Mouse (Mus musculus) CH12.LX (cell line): ENCODE measurements around the gene Cs. TPM values are rescaled to one million over a fixed set of nuclear protein-coding genes. Genes with fewer than 3 reads are reported as not detected.

Experiments
- DNase-seq: peaks from one replicate; pipeline ENCODE4 v3.0.0-alpha.2; 2013; ENCODE audit errors: extremely low read depth
- H3K27ac ChIP-seq: 2 replicates; pipeline ENCODE4 v1.5.1; 2012; ENCODE audit warnings: low read depth, mild to moderate bottlenecking, control low read depth, moderate library complexity; ENCODE audit not compliant: insufficient read depth
- H3K27me3 ChIP-seq: replicated peaks from 2 replicates; pipeline ENCODE3; 2012; ENCODE audit warnings: inconsistent platforms
- H3K36me3 ChIP-seq, 2 experiments: replicated peaks in 1 of 2; 2 replicates each; pipeline versions ENCODE3 to v1.6.1; 2012; ENCODE audit warnings: inconsistent platforms in 1 of 2, low read length in 1 of 2, mild to moderate bottlenecking in 1 of 2, mixed read lengths in 1 of 2, moderate library complexity in 1 of 2; ENCODE audit not compliant: control insufficient read depth in 1 of 2, insufficient read depth in 1 of 2
- H3K4me1 ChIP-seq, 2 experiments: 2 replicates each; pipeline ENCODE4 v1.6.1; 2012; ENCODE audit warnings: inconsistent platforms in 1 of 2, moderate library complexity in 1 of 2; ENCODE audit not compliant: insufficient read depth in 2 of 2, control insufficient read depth in 1 of 2
- H3K4me2 ChIP-seq: 2 replicates; pipeline ENCODE4 v1.6.1; 2012; ENCODE audit warnings: low read depth, mild to moderate bottlenecking, control low read depth; ENCODE audit not compliant: poor library complexity, insufficient read depth, severe bottlenecking
- H3K4me3 ChIP-seq, 3 experiments: fragments of 150-350 bp in 1 of 3; sonication (generic) in 1 of 3; replicated peaks in 1 of 3; 2 replicates each; pipeline versions ENCODE3 to v1.5.1; 2011 to 2012; ENCODE audit warnings: low read depth in 2 of 3, low read length in 2 of 3, mild to moderate bottlenecking in 2 of 3, moderate library complexity in 2 of 3, control low read depth in 1 of 3, improper control_type of control experiment in 1 of 3, inconsistent platforms in 1 of 3, mixed read lengths in 1 of 3; ENCODE audit not compliant: poor library complexity in 1 of 3
- H3K79me2 ChIP-seq: replicated peaks from 2 replicates; pipeline ENCODE4 v1.6.1; 2012; ENCODE audit warnings: mild to moderate bottlenecking, moderate library complexity; ENCODE audit not compliant: control insufficient read depth, poor library complexity, insufficient read depth, severe bottlenecking; ENCODE audit errors: extremely low read depth
- H3K9ac ChIP-seq: 2 replicates; pipeline ENCODE4 v1.6.1; 2012; ENCODE audit warnings: low read depth, mild to moderate bottlenecking, control low read depth, moderate library complexity; ENCODE audit not compliant: insufficient read depth
- H3K9me3 ChIP-seq: replicated peaks from 2 replicates; pipeline ENCODE3; 2012; ENCODE audit warnings: low read length, inconsistent platforms, mixed read lengths
- BHLHE40 ChIP-seq: IDR thresholded peaks from 2 replicates; pipeline ENCODE4 v1.6.1; 2011; ENCODE audit warnings: mild to moderate bottlenecking, low read depth, low read length, improper control_type of control experiment
- CTCF ChIP-seq, 2 experiments: IDR thresholded peaks in 1 of 2; conservative IDR thresholded peaks in 1 of 2; 2 replicates each; pipeline ENCODE4 v1.5.1; 2011 to 2012; ENCODE audit warnings: low read depth in 2 of 2, low read length in 2 of 2, improper control_type of control experiment in 1 of 2, inconsistent platforms in 1 of 2, mild to moderate bottlenecking in 1 of 2, moderate library complexity in 1 of 2
- ELF1 ChIP-seq: IDR thresholded peaks from 2 replicates; pipeline ENCODE4 v1.6.1; 2014; ENCODE audit warnings: low read depth, mild to moderate bottlenecking, inconsistent platforms, low read length, improper control_type of control experiment
- EP300 ChIP-seq: IDR thresholded peaks from 2 replicates; pipeline ENCODE4 v1.6.1; 2011; ENCODE audit warnings: low read length, improper control_type of control experiment
- GABPA ChIP-seq: IDR thresholded peaks from 2 replicates; pipeline ENCODE4 v1.6.1; 2012; ENCODE audit warnings: low read depth, low read length, improper control_type of control experiment, inconsistent platforms; ENCODE audit not compliant: insufficient replicate concordance
- HCFC1 ChIP-seq: IDR thresholded peaks from 2 replicates; pipeline ENCODE4 v1.6.1; 2012; ENCODE audit warnings: low read depth, mild to moderate bottlenecking, inconsistent platforms, low read length, improper control_type of control experiment
- IRF4 ChIP-seq: IDR thresholded peaks from 2 replicates; pipeline ENCODE4 v1.6.1; 2014; ENCODE audit warnings: low read depth, mild to moderate bottlenecking, inconsistent platforms, low read length, improper control_type of control experiment
- JUN ChIP-seq: IDR thresholded peaks from 2 replicates; pipeline ENCODE4 v1.6.1; 2011; ENCODE audit warnings: low read depth, mild to moderate bottlenecking, low read length, improper control_type of control experiment, moderate library complexity; ENCODE audit not compliant: insufficient read depth
- JUND ChIP-seq: conservative IDR thresholded peaks from 2 replicates; pipeline ENCODE4 v1.6.1; 2011; ENCODE audit warnings: low read depth, low read length, improper control_type of control experiment
- KAT2A ChIP-seq: IDR thresholded peaks from 2 replicates; pipeline ENCODE4 v1.6.1; 2012; ENCODE audit warnings: low read length, improper control_type of control experiment, inconsistent platforms; ENCODE audit not compliant: insufficient replicate concordance
- MAFK ChIP-seq: IDR thresholded peaks from 2 replicates; pipeline ENCODE4 v1.6.1; 2011; ENCODE audit warnings: low read length, improper control_type of control experiment; ENCODE audit not compliant: insufficient replicate concordance
- MAX ChIP-seq: IDR thresholded peaks from 2 replicates; pipeline ENCODE4 v1.6.1; 2011; ENCODE audit warnings: low read length, improper control_type of control experiment
- MAZ ChIP-seq: IDR thresholded peaks from 2 replicates; pipeline ENCODE4 v1.6.1; 2012; ENCODE audit warnings: low read depth, mild to moderate bottlenecking, inconsistent platforms, low read length, improper control_type of control experiment, moderate library complexity
- NELFE ChIP-seq: IDR thresholded peaks from 2 replicates; pipeline ENCODE4 v1.6.1; 2011; ENCODE audit warnings: low read depth, low read length, improper control_type of control experiment
- NRF1 ChIP-seq: IDR thresholded peaks from 2 replicates; pipeline ENCODE4 v1.6.1; 2014; ENCODE audit warnings: low read depth, mild to moderate bottlenecking, inconsistent platforms, low read length, improper control_type of control experiment, moderate library complexity
- PAX5 ChIP-seq: IDR thresholded peaks from 2 replicates; pipeline ENCODE4 v1.6.1; 2012; ENCODE audit warnings: low read length, inconsistent platforms, mixed read lengths
- SIN3A ChIP-seq: IDR thresholded peaks from 2 replicates; pipeline ENCODE4 v1.6.1; 2012; ENCODE audit warnings: low read length, improper control_type of control experiment, inconsistent platforms
- SMC3 ChIP-seq: IDR thresholded peaks from 2 replicates; pipeline ENCODE4 v1.6.1; 2011; ENCODE audit warnings: low read depth, low read length, improper control_type of control experiment
- UBTF ChIP-seq: IDR thresholded peaks from 2 replicates; pipeline ENCODE4 v1.6.1; 2012; ENCODE audit warnings: low read depth, mild to moderate bottlenecking, inconsistent platforms, low read length, improper control_type of control experiment, moderate library complexity
- USF1 ChIP-seq: IDR thresholded peaks from 2 replicates; pipeline ENCODE4 v1.6.1; 2014; ENCODE audit warnings: low read depth, mild to moderate bottlenecking, inconsistent platforms, low read length, improper control_type of control experiment
- USF2 ChIP-seq: conservative IDR thresholded peaks from 2 replicates; pipeline ENCODE4 v1.6.1; 2011; ENCODE audit warnings: low read depth, low read length, improper control_type of control experiment
- ZC3H11A ChIP-seq: IDR thresholded peaks from 2 replicates; pipeline ENCODE4 v1.6.1; 2012; ENCODE audit warnings: low read depth, mild to moderate bottlenecking, inconsistent platforms, low read length, improper control_type of control experiment
- ZKSCAN1 ChIP-seq: IDR thresholded peaks from 2 replicates; pipeline ENCODE4 v1.6.1; 2012; ENCODE audit warnings: low read depth, inconsistent platforms, low read length, improper control_type of control experiment, borderline replicate concordance
- ZMIZ1 ChIP-seq: IDR thresholded peaks from 2 replicates; pipeline ENCODE4 v1.6.1; 2012; ENCODE audit warnings: low read depth, mild to moderate bottlenecking, inconsistent platforms, low read length, improper control_type of control experiment
- dilution Hi-C: fragments of 300-500 bp; cut with MboI; formaldehyde crosslinking; loops from 2 replicates; pipeline ENCODE4 v1.14.3; 2020; ENCODE audit warnings: low sequenced_read_pairs; ENCODE audit not compliant: extremely low pct_unique_long_range_greater_than_20kb, extremely low pct_ligation_motif_present
- in situ Hi-C: fragments of 300-500 bp; cut with MboI; formaldehyde crosslinking; loops from 3 replicates; pipeline ENCODE4 v1.14.3; 2019; ENCODE audit warnings: low sequenced_read_pairs, low pct_ligation_motif_present, low pct_unique_long_range_greater_than_20kb, mixed read lengths
- polyA plus RNA-seq: library from polyadenylated mRNA; unstranded; fragments of >175 nt; gene quantifications from 2 replicates; pipeline ENCODE4 v1.2.1, GENCODE M21; 2012; ENCODE audit warnings: low read depth; ENCODE audit not compliant: insufficient read length
- total RNA-seq, 2 experiments: library from RNA; depleted of rRNA; stranded (reverse); fragments of 300-350 nt in 1 of 2; fragments of >200 nt in 1 of 2; gene quantifications; 2 replicates each; pipeline ENCODE4 v1.2.3; 2012 to 2014

Gene Cs
- total and polyA plus RNA-seq, 3 experiments = 131 to 240 (median 145) TPM

- no peak overlapping the region; the same call in 1 of the 2 replicates for H3K27ac ChIP-seq
- no peaks in the 10 kb centered on the region for H3K9me3 ChIP-seq
- dilution Hi-C loops = no loop called here
- H3K4me1 ChIP-seq = peaks cover 10 to 55% of the 10 kb centered on the region in 2 experiments
- H3K79me2 ChIP-seq = peaks cover 60% of the 10 kb centered on the region
- in situ Hi-C loops = no loop called here
- H3K27me3 ChIP-seq = no peaks in the 10 kb centered on the region
- no peak for DNase-seq
- TF ChIP-seq NELFE (no peak), HCFC1 (no peak), BHLHE40 (no peak), USF2 (no peak), ELF1 (no peak), USF1 (no peak), SIN3A (no peak), ZMIZ1 (no peak), EP300 (no peak), MAZ (no peak), NRF1 (no peak), IRF4 (no peak), UBTF (no peak)
- H3K4me3 ChIP-seq = peak overlapping the region; percentile 76 to 94 (median 85)
- peaks cover 3 to 26% of the 10 kb centered on the region in 2 experiments for H3K36me3 ChIP-seq
- H3K4me2 ChIP-seq = peak overlapping the region; percentile 100
- H3K9ac ChIP-seq = peak overlapping the region; percentile 87
These were observed 1.4 kb downstream of the Cs start for GRCm38 (mm10) chr10:128338948-128339347.

- peak; percentile 43 for DNase-seq
- dilution Hi-C loops = no loop called here
- in situ Hi-C loops = no loop called here
These were observed 2.7 kb downstream of the Cs start for GRCm38 (mm10) chr10:128340257-128340656.

More at GRCm38 (mm10) chr10:128340257-128340656, 2.7 kb downstream of the Cs start:
- Histone ChIP-seq H3K36me3 (peaks cover 3 to 26% of the 10 kb centered on the region in 2 experiments), H3K27ac (no peak overlapping the region), H3K4me2 (peak overlapping the region; percentile 100; the same call in 1 of the 2 replicates), H3K9ac (no peak overlapping the region), H3K4me3 (no peak overlapping the region), H3K27me3 (no peaks in the 10 kb centered on the region), H3K79me2 (peaks cover 66% of the 10 kb centered on the region), H3K9me3 (no peaks in the 10 kb centered on the region), H3K4me1 (peaks cover 10 to 66% of the 10 kb centered on the region in 2 experiments)
- TF ChIP-seq KAT2A = no peak
- no peak for TF ChIP-seq JUN
- TF ChIP-seq PAX5 = no peak
- no peak for TF ChIP-seq BHLHE40
- peak; percentile 26 for TF ChIP-seq SMC3
- no peak for TF ChIP-seq ZKSCAN1
- no peak for TF ChIP-seq ZC3H11A
- no peak for TF ChIP-seq JUND
- no peak for TF ChIP-seq NRF1
- TF ChIP-seq MAZ = no peak
- TF ChIP-seq SIN3A = no peak
- no peak for TF ChIP-seq HCFC1
- no peak for TF ChIP-seq GABPA
- no peak for TF ChIP-seq MAX
- TF ChIP-seq MAFK = peak; percentile 49; the same call in 1 of the 2 replicates
- TF ChIP-seq EP300 = no peak
- TF ChIP-seq CTCF (conservative IDR thresholded peaks at IDR 0.05 in 1 of 2, IDR thresholded peaks at IDR 0.05 in 1 of 2; ENCODE audit: low read depth in 2 of 2, low read length in 2 of 2) = peak; percentile 20 to 58; a peak in 3 of 4 replicates
